Mouse (Mus musculus) T-helper 17 cell (primary cell): ENCODE measurements around the gene Wwc1.

ENCODE experiments used
- in situ Hi-C, 2 experiments: fragments of 300-600 bp; cut with MboI, MseI; formaldehyde crosslinking; loops; 1 replicate in 1 of 2; 2 replicates in 1 of 2; pipeline ENCODE4 v1.15.1; 2025; ENCODE audit warnings: high pct_unique_total_duplicates in 2 of 2

The Wwc1 gene

DNA sequence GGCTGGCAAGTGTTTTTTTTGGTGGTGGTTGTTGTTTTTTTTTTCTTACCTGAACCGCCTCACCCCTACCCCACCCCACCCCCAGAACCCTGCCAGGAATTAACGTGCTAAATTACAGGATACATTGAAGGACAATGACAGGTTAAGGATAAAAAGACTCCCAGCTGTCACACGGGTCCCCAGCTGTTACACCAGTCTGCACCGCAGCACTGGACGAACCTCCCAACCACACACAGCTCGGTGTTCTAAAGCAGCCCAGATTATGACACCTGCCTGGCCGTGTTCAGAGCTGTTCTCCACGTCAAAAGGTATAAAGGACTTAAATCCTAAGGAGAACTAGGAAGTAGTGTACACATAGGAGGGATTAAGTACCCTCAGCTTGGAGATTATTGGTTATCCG is 88.0 kb downstream of the Wwc1 start:
- in situ Hi-C loops: no loop called here

DNA sequence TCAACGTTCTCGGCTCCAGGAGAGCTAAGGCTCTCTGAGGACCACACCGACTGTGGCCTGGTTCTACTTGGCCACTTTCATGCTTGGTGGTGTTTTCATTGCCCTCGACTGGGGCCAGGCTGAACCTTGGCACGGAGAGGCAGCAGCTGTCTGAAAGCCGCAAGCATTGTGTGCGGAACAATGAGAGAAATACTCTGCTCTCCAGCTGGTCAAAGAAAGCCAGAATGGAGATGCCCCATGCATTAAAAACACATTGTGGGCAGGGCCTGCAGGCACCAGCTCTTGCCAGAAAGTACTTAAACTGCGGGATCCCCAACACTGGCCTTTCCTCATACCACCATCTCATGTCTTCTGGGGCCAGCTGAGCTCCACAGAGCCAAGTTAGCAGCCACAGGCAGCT is 91.5 kb downstream of the Wwc1 start:
- in situ Hi-C loops: no loop called here

DNA sequence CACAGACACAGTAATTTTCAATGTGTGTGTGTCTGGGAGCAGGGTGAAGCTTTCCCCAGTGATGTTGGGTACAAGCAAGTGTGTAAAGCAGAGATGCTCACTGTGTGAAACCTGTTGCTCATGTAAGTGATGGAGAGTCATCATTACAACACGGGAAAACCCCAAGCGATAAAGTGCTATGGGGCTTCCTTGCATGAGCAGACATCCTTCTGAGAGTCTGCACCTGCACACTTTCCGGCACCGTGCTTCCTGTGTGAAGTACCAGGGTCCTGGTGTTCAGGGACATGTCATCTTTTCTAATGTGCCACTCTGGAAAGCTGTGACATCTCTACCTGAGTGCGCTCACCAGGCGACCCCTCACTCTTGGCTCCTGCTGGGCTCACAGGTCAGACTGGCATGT is 97.5 kb downstream of the Wwc1 start:
- in situ Hi-C loops: no loop called here

DNA sequence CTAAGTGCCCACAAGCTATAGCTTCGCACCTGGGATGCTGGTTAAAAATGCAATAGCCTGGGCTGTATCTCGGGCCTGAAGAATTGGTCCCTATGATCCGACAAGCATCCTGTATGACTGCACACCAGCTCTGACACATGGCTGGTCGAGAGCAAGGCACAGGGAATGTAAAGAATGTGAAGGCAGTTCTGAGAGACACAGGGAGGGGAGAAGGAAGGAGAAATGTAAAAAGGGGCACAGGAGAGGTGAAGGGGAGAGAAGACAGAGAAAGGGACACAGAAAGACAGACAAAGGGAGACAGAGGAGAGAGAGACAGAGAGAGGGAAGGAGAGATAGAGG is 101.8 kb downstream of the Wwc1 start:
- in situ Hi-C loops: no loop called here

DNA sequence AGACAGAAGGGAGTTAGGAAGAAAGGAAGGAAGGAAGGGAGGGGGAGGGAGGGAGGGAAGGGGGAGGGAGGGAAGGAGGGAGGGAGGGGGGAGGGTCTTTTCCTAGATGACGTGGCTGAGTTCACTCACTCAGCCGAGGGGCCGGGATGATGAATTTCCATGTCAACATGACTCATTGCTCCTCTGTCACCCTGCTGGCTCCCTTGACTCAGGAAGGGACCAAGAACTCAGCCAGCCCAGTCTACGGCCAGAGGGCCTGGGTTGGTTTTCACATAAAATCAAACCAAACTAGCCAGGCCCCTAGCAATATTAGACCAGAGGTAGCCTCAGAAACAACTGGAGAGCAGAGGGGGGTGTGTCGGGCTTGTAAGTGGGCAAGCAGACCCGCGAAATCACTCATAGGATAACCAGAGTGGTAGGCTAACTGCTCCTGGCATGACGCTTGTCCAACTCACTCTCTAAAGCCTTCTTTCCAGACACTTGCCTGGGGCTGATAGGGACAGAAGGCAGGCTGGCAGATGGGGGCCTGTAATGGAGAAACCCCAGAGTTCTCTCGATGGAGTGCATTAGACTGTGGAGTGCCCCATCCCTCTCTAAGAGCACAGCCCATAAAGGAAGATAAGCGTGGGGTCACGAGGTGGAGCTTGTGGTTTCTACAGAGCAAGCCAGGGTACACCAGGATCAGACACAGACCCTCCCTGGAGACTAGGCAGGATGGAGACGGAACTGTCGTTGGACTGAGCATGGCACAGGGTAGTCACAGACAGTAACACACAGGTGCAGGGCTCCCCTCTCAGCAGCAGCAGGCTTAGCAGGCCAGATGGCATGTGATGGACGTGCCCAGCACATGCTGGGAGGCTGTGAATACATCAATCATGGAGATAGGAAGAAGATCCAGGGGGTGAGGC is 102.4 kb downstream of the Wwc1 start:
- in situ Hi-C loops: no loop called here

DNA sequence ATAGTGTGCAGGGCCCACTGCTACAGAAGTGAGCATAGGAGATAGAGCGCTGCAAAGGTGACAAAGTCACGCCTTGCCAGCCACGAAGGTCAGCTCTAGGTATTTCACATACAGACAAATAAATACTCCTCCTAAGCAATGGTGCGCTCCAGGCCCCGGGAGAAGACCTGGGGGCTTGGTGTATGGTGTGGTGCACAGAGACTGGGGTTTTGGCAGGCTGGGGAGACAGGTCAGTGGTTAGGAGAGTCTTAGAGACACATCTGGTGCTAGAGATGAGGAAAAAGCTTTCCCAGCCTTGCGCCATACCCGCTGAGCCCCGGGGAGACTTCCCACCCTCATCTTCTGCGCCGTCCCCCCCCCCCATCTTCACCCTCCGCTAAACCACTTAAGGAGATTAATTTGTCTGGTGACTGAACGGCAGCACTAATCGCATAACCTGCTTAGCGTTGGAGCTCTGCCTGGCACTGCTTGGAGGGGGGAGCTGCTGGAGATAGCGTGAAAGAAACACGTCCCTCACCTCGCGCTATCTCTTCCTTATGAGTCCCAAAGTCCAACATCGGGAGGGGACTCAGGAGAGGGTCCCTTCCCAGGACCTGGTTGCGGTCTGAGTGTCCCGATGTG is 106.6 kb downstream of the Wwc1 start:
- in situ Hi-C loops: no loop called here

DNA sequence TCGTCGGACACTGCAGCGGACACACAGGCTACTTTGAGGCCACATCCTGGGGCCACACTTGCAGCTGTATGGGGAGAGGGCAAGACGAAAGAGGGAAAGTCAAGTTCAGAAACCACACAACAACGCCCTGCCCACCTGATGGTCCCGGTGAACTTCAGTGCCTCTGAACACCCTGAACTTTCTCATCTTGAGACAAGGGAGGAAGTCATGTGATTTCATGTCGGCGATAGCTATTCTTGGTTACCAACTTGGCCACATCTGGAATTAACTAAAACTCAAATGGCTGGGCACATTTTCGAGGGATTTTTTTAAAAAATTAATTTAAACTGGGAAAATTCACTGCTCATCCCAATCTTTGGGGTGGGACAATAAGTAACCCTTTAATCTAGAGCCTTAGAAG is 109.4 kb downstream of the Wwc1 start:
- in situ Hi-C loops: no loop called here

DNA sequence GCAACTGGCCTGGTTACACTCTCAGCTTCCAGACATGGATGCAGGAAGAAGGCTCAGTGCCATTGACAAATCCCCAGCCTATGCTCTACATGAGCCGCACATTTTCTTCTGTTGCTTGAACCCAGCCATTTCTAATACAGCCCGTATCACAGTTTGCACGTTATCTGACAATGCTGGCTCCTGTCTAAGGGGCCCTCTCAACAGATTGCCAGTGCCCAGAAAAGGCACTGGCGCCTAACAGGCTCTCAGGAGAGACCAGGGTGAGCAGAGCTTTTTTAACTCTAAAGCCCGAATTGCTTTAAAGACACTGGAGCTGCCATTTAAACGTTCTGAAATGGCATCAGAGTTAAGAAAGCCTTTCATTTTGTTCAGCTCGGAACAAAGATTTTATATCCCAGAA is 114.2 kb downstream of the Wwc1 start:
- in situ Hi-C loops: no loop called here

DNA sequence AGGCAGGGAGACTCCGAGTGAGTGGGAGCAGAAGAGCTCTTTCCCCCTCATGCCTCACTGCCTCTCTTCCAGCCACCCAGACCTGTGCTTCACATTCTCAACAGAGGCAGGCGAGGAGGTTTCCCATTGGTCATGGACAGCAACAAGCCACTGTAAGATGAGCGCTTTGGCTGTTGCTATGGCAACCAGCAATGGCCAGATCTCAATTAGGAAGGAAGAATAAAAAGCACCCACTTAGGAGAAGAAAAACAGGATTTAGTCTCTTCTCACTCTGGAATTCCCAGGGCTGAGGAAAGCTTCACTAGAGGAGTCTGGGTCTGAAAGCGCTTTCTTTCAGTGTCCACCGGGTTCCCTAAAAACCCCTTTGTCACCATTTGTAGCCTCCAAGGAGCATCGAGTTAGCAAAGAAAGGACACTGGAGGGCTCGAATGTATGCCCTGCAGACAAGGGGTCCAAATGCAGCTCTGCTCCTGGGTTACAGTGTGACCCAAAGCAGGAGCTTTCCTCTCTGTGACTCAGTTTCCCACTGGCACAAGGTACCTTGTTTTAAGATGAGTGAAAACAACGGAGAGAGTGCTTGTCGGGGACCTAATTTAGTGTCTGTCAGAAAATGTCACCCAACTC is 115.2 kb downstream of the Wwc1 start:
- in situ Hi-C loops: no loop called here

DNA sequence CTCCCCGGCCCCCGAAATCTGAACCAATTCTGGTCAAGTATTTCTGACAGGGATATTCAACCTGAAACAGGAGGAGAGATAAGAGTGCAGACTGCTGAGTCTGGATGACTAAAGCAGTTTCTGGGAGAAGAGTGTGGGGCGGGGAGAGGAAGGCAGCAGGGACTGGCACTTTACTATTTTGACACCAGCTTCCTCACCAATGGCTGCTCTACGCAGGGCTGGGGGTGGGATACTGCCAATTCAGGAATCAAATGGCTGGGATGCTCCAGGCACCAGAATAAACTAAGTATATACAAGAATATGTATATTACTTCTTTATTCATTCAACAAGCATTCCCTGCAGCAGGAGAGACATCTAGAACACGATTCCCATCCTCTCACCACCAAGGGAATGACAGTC is 116.7 kb downstream of the Wwc1 start:
- in situ Hi-C loops: no loop called here

DNA sequence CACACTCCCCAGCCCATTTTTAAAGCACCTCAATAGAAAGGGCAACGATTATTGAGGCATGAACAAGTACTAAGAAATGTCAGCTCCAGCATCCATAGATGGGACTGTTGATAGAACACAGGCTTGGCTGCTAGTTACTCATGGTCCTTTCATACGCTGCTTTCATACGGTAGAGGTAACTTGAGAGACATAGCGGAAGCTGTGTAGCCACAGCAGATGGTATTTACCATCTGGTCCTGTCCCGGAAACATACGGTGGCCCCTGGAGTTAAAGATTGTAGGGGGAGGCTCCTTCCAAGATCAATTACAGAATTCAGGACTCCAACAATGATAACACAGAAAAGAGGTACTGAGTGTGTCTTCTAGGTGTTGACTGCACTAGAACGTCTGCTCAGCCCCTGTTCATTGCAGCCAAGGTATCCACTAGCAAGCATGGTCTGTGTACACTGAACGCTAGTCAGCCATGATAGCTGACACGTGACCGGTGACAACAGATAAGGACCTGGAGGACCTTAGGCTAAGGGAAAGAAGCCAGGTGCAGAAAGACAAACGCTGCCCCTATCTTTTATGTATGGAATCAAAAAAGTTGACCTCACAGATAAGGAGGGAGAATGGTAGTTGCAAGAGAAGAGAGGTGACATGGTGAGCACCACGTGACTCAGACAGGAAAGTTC is 122.8 kb downstream of the Wwc1 start:
- in situ Hi-C loops: loop anchor here in 1 of 2 experiments (10.0 kb wide), 1 partner anchor 163 kb away; no protein-coding TSS in a partner anchor

DNA sequence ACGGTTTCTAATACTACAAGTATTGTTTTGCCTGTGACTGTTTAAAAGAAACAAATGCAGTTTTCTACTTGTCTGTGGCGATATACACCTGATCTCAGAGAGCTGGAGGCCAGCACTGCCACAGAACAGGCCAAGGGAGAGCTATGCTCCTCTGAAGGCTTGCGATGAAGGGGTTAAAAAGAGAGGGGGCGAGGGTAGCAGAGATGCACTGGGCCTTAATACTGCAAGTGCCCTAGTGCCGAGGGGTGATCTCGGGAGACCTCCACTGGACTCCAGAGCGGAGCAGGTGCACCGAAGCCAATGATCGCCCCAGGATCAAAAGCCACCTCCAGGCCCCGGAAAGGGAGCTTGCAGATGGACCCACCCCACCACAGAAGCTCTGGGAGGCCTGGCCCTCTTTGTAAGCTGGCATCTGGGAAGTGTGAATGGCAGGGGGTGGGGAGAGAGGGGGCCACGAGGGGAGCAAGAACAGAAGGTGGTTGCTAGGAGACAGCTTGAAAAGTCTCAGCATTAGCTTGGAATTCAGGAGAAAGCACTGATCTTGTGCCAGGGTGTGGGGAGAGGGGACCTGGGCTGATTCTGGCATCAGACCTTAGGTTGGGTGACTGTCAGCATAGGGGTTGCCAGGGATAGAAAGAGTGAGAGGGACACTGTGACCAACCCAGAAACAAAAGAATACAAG is 123.8 kb downstream of the Wwc1 start:
- in situ Hi-C loops: loop anchor here in 1 of 2 experiments (10.0 kb wide), 1 partner anchor 162 kb away; no protein-coding TSS in a partner anchor

DNA sequence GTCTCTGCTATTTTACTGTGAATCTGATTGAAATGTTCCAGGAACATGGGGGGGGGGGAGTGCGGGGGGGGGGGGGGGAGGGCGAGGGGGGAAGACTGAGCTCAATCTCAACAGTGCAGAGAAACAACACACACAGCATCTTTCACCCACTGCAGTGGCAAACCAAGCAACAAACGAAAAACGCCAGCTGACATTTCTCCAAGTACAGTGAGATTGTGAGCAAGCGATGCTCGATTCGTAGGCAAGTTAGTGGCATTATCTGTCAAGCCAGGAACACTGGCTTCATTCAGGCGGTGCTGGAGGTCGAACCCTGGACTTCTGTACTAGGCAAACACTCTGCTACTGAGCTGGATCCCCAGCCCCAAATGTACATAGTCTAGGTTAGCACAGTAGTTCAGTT is 124.8 kb downstream of the Wwc1 start:
- in situ Hi-C loops: loop anchor here in 1 of 2 experiments (10.0 kb wide), 1 partner anchor 161 kb away; no protein-coding TSS in a partner anchor

DNA sequence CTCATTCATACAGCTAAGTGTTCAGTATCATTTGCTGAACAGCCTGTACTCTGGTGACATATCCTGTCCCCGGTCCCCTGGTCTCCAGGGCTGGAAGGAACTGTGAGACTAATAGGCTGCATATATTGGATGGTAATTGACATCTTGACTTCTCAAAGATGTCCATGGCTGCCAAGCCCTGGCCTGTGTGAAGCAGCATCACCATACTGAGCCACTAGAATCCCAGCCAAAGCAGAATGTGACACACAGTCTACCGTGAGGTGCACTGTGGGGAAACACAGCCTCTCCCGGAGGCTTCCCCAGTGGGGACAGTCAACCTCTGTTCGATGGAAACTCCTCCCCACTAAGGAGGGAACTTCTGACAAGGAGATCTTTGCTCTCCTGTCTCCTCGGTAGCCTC is 125.4 kb downstream of the Wwc1 start:
- in situ Hi-C loops: loop anchor here in 1 of 2 experiments (10.0 kb wide), 1 partner anchor 160 kb away; no protein-coding TSS in a partner anchor

DNA sequence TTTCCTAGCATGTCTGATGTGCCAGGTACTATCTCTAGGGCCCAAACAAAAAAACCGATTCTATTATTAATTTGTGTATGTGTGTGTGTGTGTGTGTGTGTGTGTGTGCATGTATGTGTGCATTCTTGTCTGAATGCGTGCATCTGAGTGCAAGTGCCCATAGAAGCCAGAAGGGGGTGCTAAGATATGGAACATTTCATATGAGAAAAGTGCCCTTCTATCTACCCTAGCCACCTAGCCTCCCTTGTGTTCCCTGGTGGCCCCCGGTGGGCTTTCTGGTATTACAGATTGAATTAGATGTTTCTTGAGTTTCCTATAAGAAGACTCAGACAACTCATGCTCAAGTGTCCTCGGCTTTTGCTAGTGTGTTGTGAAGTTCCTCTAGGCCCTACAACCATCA is 126.7 kb downstream of the Wwc1 start:
- in situ Hi-C loops: loop anchor here in 1 of 2 experiments (10.0 kb wide), 1 partner anchor 159 kb away; no protein-coding TSS in a partner anchor

DNA sequence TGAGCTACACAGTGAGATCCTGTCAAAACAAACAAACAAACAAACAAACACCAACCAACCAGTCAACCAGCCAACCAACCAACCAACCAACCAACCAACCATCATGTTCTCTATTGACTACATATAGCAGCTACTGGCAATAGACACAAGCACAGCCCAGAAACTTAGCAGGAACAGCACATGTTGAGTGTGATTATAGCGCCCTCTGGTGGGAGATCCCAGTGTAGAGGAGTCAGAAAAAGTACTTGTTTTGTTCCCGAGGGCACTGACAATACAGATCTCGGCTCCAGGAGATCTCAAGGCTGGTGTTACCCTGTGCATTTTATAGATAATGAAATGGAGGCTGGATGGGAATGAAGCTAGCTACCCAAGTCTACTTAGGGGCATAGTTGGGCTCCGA is 127.6 kb downstream of the Wwc1 start:
- in situ Hi-C loops: loop anchor here in 1 of 2 experiments (10.0 kb wide), 1 partner anchor 158 kb away; no protein-coding TSS in a partner anchor

DNA sequence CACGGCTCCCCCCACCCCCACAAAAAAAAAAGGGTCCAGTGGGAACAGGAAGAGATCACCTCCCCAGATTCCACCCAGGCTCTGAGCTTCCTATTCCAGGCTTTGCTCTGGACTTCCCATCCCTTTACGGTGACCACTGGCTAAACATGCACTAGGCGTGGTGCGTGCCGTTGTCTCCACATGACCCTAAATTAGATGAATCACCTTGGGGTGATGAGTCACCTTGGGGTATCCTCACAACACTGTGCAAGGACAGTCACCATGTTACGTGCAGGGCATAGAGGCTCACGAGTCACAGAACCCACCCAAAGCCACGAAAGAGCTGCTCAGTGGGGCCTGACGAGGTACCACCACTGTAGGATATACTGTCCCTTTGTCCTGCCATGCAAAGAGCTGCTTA is 136.0 kb downstream of the Wwc1 start:
- in situ Hi-C loops: loop anchor here in 1 of 2 experiments (25.0 kb wide), 1 partner anchor 1007 kb away; the partner anchor contains the start of gene Spdl1

DNA sequence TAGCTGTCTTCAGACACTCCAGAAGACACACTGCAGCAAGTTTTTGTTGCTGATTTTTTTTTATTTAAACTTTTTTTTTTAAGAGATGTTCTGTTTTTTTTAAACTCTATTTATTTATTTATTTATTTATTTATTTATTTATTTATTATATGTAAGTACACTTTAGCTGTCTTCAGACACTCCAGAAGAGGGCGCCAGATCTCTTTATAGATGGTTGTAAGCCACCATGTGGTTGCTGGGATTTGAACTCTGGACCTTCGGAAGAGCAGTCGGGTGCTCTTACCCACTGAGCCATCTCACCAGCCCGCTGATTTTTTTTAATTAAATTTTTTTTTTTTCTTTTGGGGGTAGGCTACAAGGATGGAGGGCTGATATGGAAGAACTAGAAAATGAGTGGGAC is 137.8 kb downstream of the Wwc1 start:
- in situ Hi-C loops: loop anchor here in 1 of 2 experiments (25.0 kb wide), 1 partner anchor 1005 kb away; the partner anchor contains the start of gene Spdl1

DNA sequence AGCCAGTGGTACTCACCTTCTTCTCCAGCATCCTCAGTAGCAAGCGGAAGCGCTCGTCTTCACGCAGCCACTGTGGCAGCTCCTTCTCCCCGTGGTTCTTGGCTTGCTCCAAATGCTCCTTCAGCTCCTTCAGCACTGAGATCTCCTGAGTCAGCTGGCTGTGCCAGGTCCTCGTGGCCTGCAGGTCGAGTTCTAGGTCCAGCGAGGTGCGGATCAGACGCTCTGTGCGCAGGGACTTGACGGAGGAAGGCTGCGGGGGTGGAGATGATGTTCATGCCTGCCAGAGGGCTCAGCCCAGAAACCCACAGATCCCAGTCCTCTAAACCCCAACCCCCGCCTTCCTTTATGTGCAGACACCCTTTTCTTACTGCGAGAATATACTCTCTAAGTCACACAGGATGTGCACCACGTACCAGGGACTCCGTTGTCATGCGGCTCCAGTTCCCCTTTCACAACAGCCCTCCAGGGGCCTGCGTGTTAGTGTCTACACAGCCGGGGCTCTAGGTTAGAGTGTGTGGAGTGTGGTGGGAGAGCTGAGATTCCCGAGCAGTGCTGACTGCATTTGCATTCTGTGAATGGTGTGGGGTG is 138.5 kb downstream of the Wwc1 start:
- in situ Hi-C loops: loop anchor here in 1 of 2 experiments (25.0 kb wide), 1 partner anchor 1005 kb away; the partner anchor contains the start of gene Spdl1

DNA sequence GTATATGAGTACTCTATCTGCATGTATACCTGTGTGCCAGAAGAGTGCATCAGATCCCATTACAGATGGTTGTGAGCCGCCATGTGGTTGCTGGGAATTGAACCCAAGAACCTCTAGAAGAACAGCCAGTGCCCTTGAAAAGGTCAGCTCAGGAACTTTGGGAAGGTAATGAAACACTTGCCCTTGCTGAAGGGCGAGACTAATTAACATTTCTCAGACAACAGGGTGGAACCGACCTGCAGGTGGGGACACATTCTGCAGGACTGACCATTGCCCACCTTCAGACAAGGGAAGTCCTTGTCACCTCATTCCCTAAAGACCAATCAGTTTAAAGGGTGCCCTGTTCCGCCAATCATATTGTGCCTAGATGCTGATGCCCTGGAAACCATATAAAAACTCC is 139.5 kb downstream of the Wwc1 start:
- in situ Hi-C loops: loop anchor here in 1 of 2 experiments (25.0 kb wide), 1 partner anchor 1004 kb away; the partner anchor contains the start of gene Spdl1
